Mouse (Mus musculus) T-helper 1 cell (primary cell): ENCODE measurements around the gene Nmur2.

Experiments used
- in situ Hi-C: fragments of 300-600 bp; cut with MboI, MseI; formaldehyde crosslinking; loops from one replicate; pipeline ENCODE4 v1.15.1; 2025; ENCODE audit warnings: high pct_unique_total_duplicates

The Nmur2 gene

DNA sequence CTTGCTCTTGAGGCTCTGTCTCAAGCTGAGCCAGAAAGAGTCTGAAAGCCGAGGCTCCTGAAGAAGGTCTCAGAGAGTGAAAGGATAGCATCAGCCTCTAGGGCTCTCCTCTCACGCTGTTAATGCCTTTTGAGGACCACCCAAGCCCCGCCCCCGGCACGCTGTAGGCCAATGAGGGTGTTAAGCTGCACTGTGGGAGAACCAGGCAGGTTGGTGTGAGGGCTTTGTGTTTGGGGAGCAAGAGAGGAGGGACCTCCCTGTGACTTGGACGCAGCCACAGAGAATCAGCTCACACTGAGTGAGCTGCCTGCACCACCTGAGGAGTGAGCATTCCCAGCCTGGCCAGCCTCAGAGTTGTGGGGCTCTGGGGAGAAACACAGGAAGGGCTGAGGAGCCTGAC, at the start of gene Nmur2:
Gene Nmur2, minus strand, starts transcription at position 94 of the 400 bp plus-strand sequence.
- in situ Hi-C loops = no loop called here

DNA sequence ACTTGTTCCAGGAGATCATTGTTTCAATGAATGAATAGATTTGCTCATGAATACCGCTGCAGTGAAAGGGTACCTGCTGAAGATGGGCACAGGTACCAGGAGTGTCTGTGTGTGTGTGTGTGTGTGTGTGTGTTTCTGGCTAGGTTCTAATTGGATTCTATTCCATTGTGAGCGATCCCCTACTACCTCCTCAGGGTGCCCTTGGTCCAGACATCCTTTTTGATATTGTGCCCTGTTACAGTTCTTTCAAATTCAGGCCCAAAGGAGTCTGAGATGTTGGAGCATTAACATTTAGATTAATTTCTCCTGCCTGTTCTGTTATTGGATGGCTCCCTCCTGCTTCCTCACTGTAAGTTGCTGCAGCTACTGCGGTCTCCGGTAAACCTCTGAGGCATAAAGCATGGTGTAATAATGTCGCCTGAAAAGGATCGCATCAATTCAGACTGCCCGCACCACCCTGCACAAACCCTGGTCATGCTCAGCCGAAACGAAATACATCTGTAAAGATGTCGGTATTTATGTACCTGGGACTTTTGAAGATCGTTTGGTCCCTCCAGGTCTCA, 48.4 kb upstream of the Nmur2 start:
- in situ Hi-C loops = no loop called here

DNA sequence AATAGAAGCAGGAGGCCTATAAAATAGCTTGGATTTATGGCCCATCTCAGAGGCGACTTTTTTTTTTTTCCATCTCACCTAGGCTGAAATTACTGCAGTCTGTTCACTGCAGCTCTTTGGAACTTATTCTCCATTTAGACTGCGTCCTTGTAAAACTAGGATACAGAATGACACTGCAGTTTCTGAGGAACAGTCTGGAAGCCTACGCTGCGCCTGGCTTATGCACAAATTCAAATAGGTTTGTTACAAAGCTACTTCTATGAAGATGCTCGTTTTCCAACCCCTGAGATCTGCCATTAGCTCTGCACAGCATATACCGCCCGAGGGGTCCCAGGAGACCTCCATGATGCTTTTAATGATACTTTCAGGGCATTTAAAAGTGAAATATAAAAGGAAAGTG, 31.3 kb upstream of the Nmur2 start:
- in situ Hi-C loops = no loop called here

DNA sequence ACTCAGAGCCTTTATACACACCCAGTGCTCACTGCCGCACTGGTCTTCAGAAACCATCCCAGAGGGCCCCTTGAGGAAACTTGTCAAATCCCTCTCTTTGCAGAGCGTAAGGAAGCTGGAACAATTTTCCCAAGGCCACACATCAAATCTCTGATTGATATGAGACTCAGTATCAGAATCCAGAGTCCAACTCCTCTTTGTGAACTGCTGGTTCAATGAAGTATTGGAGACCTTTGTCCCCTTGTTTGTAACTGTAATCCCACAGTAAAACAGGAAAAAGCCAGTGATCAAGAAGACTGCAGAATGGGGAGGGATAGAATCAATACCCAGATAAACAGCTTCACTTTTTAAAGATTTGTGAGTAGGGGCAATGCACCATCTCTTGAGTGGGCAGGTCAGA, 28.8 kb upstream of the Nmur2 start:
- in situ Hi-C loops = no loop called here

DNA sequence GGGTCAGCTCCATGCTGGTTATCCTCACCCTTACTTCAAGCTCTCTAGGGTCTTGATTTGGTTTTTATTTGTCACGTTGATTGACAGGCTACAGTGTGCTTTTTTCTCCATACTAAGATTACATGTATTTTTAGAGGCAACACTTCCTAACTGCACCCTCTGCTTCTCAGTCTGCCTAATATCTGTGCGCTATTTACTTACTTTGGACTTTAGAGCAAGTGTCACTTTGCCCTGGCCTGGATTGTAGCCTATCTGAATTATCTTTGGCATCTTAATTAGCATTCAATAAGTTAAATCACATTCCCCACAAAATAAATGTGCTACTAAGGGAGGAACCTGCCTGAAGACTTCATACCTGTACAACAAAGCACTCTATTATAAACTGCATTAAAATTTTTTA, 24.3 kb upstream of the Nmur2 start:
- in situ Hi-C loops = no loop called here

DNA sequence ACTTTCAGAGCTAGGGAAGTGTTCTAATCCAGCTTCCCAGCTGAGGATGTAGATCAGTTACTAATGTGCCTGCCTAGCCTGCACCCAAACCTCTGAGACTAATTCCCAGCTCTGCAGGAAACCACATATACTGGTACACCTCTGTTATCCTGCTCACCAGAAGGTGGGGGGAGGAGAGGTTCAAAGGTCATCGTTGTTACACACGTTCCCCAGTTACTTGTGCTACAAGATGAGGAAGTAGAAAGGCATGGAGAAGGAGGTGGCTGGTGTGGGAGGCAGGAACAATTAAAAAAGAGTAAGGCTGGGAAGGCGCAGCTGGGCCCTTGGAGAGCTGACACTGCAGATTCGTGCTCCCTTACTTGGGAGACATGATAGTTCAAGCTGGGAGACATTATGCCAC, 23.8 kb upstream of the Nmur2 start:
- in situ Hi-C loops = no loop called here

DNA sequence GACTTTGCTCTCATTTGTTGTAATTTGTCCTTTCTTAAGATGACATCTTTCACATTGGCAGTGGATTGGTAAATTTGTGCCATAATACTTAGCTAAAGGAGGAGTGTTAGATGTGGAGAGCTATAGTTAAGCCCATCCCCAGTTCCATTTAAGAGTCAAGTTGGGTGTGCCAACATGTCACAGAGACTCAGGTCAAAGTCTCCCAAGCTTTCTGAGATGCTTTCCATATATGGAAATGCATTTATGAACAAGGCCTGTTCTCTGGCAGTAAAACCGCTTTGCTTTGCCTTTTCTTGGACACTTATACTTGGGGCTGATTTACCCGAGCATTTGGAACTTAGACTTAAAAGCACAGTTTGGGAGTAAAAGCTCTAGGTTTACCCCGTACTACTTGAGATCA, 18.4 kb upstream of the Nmur2 start:
- in situ Hi-C loops = no loop called here

DNA sequence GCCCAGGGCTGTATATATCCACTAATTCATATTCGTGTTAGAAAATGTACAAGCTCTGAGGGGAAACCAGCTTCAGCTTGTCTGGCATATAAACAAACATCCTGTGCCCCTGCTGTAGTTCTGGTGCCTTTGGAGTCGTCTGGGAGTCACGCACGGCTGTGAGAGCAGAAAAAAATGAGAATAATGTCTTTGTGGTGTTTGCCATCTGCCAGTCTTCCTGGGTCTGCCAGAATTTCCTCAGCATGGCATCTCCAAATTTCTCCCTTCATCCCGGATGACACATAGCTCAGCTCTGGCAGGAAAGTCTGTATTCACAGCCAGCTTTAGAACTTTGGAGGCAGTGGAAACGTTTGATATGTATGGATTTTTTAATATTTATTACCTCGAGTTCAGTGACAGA, 13.6 kb upstream of the Nmur2 start:
- in situ Hi-C loops = no loop called here

DNA sequence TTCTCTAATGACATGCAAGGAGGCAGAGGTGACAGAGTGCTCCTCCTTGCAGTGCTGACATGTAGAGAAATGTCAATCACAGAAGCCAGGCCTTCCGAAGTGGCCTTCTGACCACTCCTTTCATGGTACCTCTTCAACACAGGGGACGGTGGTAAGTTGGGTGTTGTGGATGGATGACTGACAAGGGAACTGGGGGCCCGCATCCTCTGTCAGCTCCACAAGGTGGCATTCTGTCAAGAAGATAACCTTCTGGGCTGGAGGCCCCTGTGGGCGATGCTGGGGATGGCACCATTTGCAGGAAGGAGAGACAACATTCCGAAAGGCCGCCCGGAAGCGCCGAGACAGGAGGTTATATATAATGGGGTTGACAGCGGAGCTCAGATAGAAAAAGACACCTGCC, 14.0 kb downstream of the Nmur2 start:
- in situ Hi-C loops = no loop called here

DNA sequence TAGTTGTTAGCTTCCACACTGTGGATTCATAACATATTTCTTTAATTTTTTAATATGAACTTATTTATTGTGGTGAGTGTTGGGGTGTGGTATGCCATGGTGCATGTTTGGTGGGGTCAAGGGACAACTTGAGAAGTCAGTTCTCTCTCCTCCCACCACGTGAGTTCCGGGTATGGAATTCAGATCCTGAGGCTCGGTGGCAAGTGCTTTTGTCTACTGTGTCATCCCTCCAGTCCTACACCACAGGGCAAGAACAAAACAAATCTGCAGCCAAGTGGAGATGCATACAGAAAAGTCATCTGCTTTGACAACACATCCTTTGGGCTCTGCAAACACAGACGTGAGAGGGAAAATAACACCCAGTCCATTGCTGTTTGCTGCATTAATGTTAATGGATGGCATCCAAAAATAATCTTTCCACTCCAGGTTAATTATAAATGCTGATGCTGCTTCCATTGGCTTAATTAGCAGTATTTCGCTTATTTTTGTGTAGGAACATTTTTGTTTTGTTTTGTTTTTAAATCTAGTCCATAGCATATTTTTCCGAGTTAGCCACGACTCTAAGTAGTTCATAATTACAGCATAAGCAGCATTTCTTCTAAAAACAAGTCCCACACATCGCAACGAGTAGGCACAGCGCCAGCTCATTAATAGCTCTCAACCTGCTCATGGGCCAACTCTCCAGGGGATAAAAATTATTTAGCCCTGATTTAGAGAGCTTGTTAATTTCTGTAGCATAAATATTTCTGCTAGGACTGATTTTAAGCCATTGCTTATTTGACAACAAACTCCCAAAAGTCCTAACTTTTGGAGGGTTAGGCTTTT, 14.9 kb downstream of the Nmur2 start:
- in situ Hi-C loops = no loop called here

DNA sequence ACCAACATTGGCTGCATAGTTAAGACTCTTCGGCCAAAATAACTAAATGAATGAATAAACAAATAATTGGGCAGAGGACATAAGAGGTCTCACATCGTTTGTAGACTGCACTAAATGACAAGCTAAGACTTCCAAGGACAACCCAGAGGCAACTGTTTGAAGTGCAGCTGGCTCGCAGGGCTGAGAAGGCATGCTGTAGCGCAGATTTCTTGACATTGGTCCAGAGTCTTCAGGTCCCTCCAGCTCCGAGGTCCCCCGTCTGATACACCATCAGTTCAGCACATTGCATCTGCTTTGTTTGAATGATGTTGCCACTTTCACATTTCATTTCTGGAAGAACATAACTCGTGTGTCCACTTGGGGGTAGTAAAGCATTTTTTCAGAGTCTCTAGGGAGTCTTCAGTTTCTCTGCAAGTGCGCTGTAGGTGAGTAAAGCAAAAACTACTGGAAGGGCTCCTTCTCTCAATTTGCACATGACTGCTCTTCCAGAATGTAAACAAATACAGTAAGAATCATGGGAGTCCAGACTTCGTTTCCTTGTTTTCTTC, 27.2 kb downstream of the Nmur2 start:
- in situ Hi-C loops = no loop called here

DNA sequence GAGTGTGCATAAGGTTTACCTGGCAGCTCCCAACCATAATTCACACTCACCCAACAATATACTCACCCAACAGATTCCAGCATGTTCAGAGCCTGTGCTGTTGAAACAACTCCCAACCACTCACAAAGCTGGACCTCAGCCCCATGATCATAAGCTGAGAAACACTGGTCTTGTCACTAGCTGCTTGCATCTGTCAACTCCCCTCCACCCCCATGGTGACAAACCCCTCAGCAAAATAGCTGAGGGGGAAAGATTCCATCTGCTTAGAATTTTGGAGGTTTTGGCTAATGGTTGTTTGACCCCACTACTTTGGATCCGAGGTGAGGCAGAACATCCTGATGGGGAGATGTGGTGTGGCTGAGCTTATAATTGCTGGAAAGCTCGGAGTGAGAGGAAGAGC, 28.4 kb downstream of the Nmur2 start:
- in situ Hi-C loops = no loop called here

DNA sequence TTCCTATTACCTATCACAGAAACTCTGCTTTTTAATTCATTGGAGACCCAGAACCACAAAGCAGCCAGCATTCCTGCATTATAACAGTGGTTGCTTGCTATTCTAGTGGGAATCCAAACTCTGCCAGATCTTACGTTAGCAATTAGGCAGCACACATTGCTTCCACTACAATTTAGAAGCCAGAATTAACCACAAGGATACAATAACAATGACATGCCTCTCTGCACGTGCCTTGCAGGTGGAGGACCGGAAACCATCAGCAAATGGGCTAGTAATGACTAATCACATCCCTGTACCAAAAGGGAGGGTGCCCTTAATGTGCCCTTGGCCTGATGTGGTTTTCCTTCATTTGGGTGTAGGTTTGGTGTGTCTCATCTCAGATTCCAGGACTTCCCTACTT, 32.5 kb downstream of the Nmur2 start:
- in situ Hi-C loops = no loop called here

DNA sequence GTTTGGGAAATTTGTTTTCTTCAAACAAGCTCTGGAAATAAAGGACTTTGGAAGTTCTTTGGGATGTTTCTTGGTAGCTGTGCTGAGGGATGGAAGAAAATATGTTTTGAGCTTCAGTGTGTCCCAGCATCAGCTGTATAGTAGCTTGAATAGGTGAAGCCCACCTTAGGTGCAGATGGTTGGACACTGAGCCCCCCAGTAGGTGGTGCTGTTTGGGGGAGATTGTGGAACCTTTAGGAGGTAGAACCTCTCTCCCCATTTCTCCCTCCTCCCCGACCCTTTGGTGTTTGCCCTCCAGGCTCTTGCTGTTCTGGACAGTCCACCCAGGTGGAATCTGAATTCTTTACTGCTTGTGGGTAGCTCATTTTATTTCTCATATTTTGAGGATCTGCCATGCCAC, 48.0 kb downstream of the Nmur2 start:
- in situ Hi-C loops = no loop called here

DNA sequence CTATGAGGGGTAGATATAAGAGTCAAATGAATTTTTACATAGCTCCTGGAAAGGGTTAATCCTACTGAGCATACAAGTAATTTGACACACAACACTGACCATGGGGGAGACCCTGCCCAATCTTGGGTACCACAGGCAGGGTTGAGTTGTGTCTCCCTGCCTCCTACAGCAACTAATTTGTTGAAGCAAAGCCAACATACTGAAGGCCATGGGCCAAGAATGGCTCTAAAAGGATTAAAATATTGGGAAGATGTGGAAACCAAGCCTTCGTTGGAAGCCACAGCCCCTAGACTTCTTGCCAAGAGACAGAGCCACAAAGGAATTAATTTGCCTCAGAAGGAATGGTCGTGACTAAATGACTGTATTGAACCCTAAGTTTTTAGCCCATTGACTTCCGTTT, 48.7 kb downstream of the Nmur2 start:
- in situ Hi-C loops = no loop called here

DNA sequence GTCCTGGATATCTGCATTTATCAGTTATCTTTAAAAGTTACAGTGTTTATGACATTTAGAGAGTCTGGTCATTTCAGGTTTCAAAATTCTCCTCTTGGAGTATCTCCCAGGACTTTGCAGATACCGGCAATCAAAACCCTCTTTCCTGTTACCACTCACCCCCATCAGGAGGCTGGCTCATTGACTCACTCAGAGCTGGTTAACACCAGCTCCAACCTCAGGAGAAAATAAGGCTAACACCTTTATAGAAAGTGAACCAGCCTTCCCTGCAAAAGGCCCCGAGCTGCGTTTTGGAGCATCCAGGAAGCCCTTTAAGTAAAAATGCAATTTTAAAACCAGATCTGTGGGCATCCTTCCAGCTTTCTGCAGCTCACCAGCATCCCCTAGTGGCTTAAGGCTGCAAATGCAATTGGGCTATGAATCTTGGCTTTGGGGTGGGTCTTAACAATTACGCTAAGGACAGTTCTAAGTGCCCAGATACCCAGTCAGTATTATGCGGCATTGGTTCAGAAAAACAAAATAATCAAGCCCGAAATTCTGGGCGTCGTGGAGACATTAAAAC, 49.2 kb downstream of the Nmur2 start:
- in situ Hi-C loops = no loop called here

DNA sequence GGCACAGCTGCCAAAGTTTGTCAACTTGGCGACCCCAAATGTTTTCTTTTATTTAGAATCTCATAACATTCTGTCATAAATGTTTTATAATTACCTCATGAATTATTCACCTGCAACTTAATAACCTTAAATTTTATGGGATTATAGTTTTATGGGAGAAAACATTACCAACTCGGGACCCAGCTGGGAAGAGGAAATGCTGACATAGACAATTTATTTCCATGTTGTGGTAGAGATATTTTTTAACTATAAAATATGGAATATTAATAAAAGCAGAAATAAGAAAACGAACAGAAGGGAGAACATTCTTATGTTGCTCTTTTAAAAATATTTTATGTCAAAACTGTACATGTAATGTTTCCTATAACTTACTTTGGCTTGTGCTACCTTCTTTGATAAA, 56.2 kb downstream of the Nmur2 start:
- in situ Hi-C loops = no loop called here

DNA sequence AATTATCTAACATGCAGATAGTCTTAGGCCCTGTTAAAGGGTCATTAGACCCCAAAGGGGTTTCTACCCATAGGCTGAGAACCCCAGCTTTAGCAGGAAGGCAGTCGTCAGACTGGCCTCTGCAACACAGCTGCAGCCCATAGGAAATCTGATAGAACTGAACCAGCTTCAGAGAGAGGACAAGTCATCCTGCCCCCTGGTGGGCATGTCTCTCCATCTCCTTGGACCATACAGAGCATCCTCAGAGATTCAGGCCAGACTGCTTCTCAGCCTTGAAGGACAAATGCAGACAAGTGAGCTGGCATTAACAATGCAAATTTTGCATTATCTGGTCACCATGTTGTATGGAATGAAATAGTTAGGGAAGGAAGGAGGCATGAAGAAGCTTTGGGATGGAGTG, 59.2 kb downstream of the Nmur2 start:
- in situ Hi-C loops = no loop called here

DNA sequence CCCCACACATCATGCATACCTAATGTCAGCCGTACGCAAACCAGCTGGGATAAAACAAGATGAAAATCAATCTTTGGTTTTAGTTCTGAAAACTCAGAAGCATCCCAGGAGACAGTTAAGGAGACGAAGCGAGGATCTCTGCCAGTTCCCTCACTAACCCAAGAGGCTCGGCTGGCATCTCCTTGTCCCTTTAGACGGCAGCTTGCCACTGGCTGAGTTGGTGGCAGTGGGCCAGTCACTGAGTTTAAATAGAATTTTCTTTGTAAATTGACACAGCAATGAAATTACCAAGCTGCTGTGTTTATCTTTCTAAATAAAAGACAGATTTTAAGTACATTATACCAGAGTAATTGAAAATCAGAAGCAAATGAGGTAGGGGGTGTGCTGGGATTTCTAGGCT, 62.7 kb downstream of the Nmur2 start:
- in situ Hi-C loops = no loop called here
